Mouse (Mus musculus) ES-Bruce4 (cell line): ENCODE results near the gene Ccdc107.

Experiments
- CTCF ChIP-seq: IDR thresholded peaks from one replicate; pipeline ENCODE4 v1.8.1; 2011; ENCODE audit warnings: low read depth, low read length
- EP300 ChIP-seq: IDR thresholded peaks from 2 replicates; pipeline ENCODE4 v1.6.1; 2011; ENCODE audit warnings: low read depth, low read length; ENCODE audit not compliant: insufficient read depth
- POLR2A ChIP-seq: IDR thresholded peaks from one replicate; pipeline ENCODE4 v1.8.1; 2011; ENCODE audit warnings: low read length; ENCODE audit not compliant: insufficient read depth

DNA sequence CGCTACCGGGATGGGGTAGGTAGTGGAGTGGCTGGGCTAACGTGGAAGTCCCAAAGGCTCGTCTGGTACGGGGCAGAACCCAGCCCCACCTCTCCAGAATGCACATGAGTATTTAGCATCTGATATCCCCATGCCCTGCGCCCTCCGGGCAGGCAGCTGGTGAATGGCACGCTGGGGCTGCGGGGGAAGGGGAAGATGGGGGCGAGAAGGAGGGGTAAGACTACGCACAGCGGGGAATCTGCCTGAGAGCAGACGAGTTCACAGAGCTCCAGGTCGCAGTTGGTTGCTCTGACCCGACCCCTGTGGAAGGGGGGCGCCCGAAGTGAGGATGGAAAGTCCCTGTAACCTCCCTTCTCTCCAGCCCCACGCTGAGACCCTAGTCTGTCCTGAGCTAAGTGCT is 39.3 kb upstream of the Ccdc107 start:
- TF ChIP-seq CTCF (no peak), EP300 (no peak), POLR2A (no peak)
